In genomic region chr6:83423400-83424052, GRCm38 (mm10) we compare ENCODE assay signal across 9 mouse cellular contexts. TPM values are rescaled to one million over a fixed set of nuclear protein-coding genes. Genes with fewer than 3 reads are reported as not detected.
DNase-seq lines count a peak whose midpoint lies in the region; ATAC-seq lines count a peak whose summit lies in the region.
"Had no signal": no experiment of that assay in that cellular context is flagged by ENCODE, and none has a peak within 500 bp of the region (broad histone marks: within the 10 kb centered on the region; RNA-seq: fewer than 3 reads in every experiment).

No protein-coding gene starts in this region.

- H3K9ac ChIP-seq in hindbrain, embryonic 13.5 days = no peak overlapping the region
- H3K9ac ChIP-seq in hindbrain, embryonic 12.5 days = no peak overlapping the region
- no peak overlapping the region for H3K9ac ChIP-seq in embryonic facial prominence, embryonic 13.5 days
- H3K9ac ChIP-seq in limb, embryonic 11.5 days (ENCODE audit: low read length) = no peak overlapping the region

- intact Hi-C loops in left cerebral cortex, postnatal 10 days (cut with DNase I) = no loop called here

- H3K4me3 ChIP-seq in hindbrain, embryonic 13.5 days = no peak overlapping the region
- no peak overlapping the region for H3K4me3 ChIP-seq in hindbrain, embryonic 12.5 days
- H3K4me3 ChIP-seq in embryonic facial prominence, embryonic 13.5 days = no peak overlapping the region
- no peak overlapping the region for H3K4me3 ChIP-seq in limb, embryonic 11.5 days (ENCODE audit: low read depth, low read length)

- H3K36me3 ChIP-seq in hindbrain, embryonic 13.5 days = peaks cover 12% of the 10 kb centered on the region
- H3K36me3 ChIP-seq in hindbrain, embryonic 12.5 days = 0 out of 2 replicates have a peak, but pooled peaks cover 15% of the 10 kb centered on the region
- peaks cover 32% of the 10 kb centered on the region for H3K36me3 ChIP-seq in embryonic facial prominence, embryonic 13.5 days
- H3K36me3 ChIP-seq in limb, embryonic 11.5 days (ENCODE audit: control insufficient read depth, insufficient read depth, low read length) = peaks cover 5% of the 10 kb centered on the region

- H3K9me3 ChIP-seq in hindbrain, embryonic 13.5 days = no peaks in the 10 kb centered on the region
- H3K9me3 ChIP-seq in hindbrain, embryonic 12.5 days (replicated peaks) = no peaks in the 10 kb centered on the region
- no peaks in the 10 kb centered on the region for H3K9me3 ChIP-seq in embryonic facial prominence, embryonic 13.5 days
- no peaks in the 10 kb centered on the region for H3K9me3 ChIP-seq in limb, embryonic 11.5 days (ENCODE audit: control insufficient read depth, low read length)

- WGBS in hindbrain, embryonic 13.5 days = 42% methylated on average over 8 of the region's 8 CpGs
- 48% methylated on average over 8 of the region's 8 CpGs for WGBS in hindbrain, embryonic 12.5 days
- WGBS in embryonic facial prominence, embryonic 13.5 days = 38% methylated on average over 8 of the region's 8 CpGs
- 24% methylated on average over 8 of the region's 8 CpGs for WGBS in limb, embryonic 11.5 days

- DNase-seq in ES-CJ7 (ENCODE audit: low read depth, low spot score) = peak; percentile 52
- peak; percentile 60 for DNase-seq in limb, embryonic 11.5 days (ENCODE audit: low spot score)
- no peak for DNase-seq in left cerebral cortex, postnatal 10 days (ENCODE audit: extremely low spot score in 1 of 2, low spot score in 2 of 2)
- no peak for DNase-seq in thymus, postnatal 4 days
- DNase-seq: lung, postnatal 36 days had no signal

- ATAC-seq in hindbrain, embryonic 13.5 days (ENCODE audit: low FRiP score) = no peak
- ATAC-seq in hindbrain, embryonic 12.5 days (ENCODE audit: low FRiP score) = no peak
- no peak for ATAC-seq in embryonic facial prominence, embryonic 13.5 days (ENCODE audit: insufficient number of reproducible peaks, insufficient read depth, low FRiP score, low TSS enrichment, low read depth)
- peak; percentile 60; the same call in 1 of the 2 replicates for ATAC-seq in limb, embryonic 11.5 days (ENCODE audit: insufficient number of reproducible peaks, low FRiP score, low TSS enrichment, low read depth)
- no peak for ATAC-seq in frontal cortex, adult (ENCODE audit: low TSS enrichment)

- no peak overlapping the region for H3K4me2 ChIP-seq in hindbrain, embryonic 13.5 days
- H3K4me2 ChIP-seq in hindbrain, embryonic 12.5 days (replicated peaks) = no peak overlapping the region
- no peak overlapping the region for H3K4me2 ChIP-seq in embryonic facial prominence, embryonic 13.5 days
- no peak overlapping the region for H3K4me2 ChIP-seq in limb, embryonic 11.5 days (ENCODE audit: low read depth, severe bottlenecking)

- H3K27me3 ChIP-seq in hindbrain, embryonic 13.5 days = no peaks in the 10 kb centered on the region
- H3K27me3 ChIP-seq in hindbrain, embryonic 12.5 days = no peaks in the 10 kb centered on the region
- H3K27me3 ChIP-seq in embryonic facial prominence, embryonic 13.5 days = no peaks in the 10 kb centered on the region
- no peaks in the 10 kb centered on the region for H3K27me3 ChIP-seq in limb, embryonic 11.5 days (ENCODE audit: control insufficient read depth, insufficient read depth, low read length)

- peaks cover 85% of the 10 kb centered on the region for H3K4me1 ChIP-seq in hindbrain, embryonic 13.5 days (replicated peaks)
- peaks cover 72% of the 10 kb centered on the region for H3K4me1 ChIP-seq in hindbrain, embryonic 12.5 days
- peaks cover 65% of the 10 kb centered on the region for H3K4me1 ChIP-seq in embryonic facial prominence, embryonic 13.5 days
- peaks cover 29% of the 10 kb centered on the region for H3K4me1 ChIP-seq in limb, embryonic 11.5 days (ENCODE audit: control insufficient read depth, insufficient read depth, low read length)

- H3K27ac ChIP-seq in hindbrain, embryonic 13.5 days = 0 out of 2 replicates have a peak overlapping the region, but pooled peaks have one; percentile 23
- H3K27ac ChIP-seq in hindbrain, embryonic 12.5 days = no peak overlapping the region
- H3K27ac ChIP-seq in embryonic facial prominence, embryonic 13.5 days = peak overlapping the region; percentile 48
- no peak overlapping the region; the same call in 1 of the 2 replicates for H3K27ac ChIP-seq in limb, embryonic 11.5 days (replicated peaks; ENCODE audit: low read depth, low read length)

RNA-seq across cellular contexts. Expression of gene Tet3, which starts 35.4 kb away (rescaled TPM):
- polyA plus RNA-seq in hindbrain, embryonic 13.5 days (2015; fragmentation: Nextera tagmentation; extraction: Ambion mirVana) = 69.8 and 75.4 TPM in 2 replicates
- 63.3 and 63.9 TPM in 2 replicates for polyA plus RNA-seq in hindbrain, embryonic 12.5 days (2016; fragmentation: Nextera tagmentation; extraction: Ambion mirVana)
- 47.0 and 59.6 TPM in 2 replicates for polyA plus RNA-seq in embryonic facial prominence, embryonic 13.5 days (2015; fragmentation: Nextera tagmentation; extraction: Ambion mirVana)
- polyA plus RNA-seq in limb, embryonic 11.5 days (2014; fragmentation: Nextera tagmentation; extraction: Ambion mirVana) = 32.5 and 35.8 TPM in 2 replicates
- total RNA-seq in left cerebral cortex, postnatal 10 days (2021) = 100 to 1,000 TPM; 105 to 114 TPM

Comparison
In these comparisons a context has a peak if more than half of its experiments do, and no peak if none do; other contexts are left out.
1. H3K27ac ChIP-seq: peak in hindbrain, embryonic 13.5 days (single experiment) and embryonic facial prominence, embryonic 13.5 days (single experiment); none in hindbrain, embryonic 12.5 days (single experiment) and limb, embryonic 11.5 days (single experiment).
2. DNase-seq: peak in ES-CJ7 (single experiment) and limb, embryonic 11.5 days (single experiment); none in left cerebral cortex, postnatal 10 days (0 of 2) and thymus, postnatal 4 days (single experiment).